Mouse (Mus musculus) lung, postnatal 10 days (tissue): ENCODE data around the gene Gja8.
A peak's percentile ranks its signal among the peaks of the same experiment; 100 is the strongest.

Source experiments
- DNase-seq: peaks from one replicate; pipeline ENCODE4 v3.0.0; 2021

Gja8 gene

GRCm38 (mm10) chr3:96925920-96926319, at the start of gene Gja8:
Gja8 (minus strand) TSS chr3:96926020.
- DNase-seq, result no peak

- no peak for DNase-seq
These were observed 48.6 kb upstream of the Gja8 start for GRCm38 (mm10) chr3:96974467-96974866.

- DNase-seq, result no peak
These were observed 45.2 kb upstream of the Gja8 start for GRCm38 (mm10) chr3:96970986-96971385.

GRCm38 (mm10) chr3:96963088-96964034, 37.5 kb upstream of the Gja8 start:
- no peak for DNase-seq

- no peak for DNase-seq
These were observed 34.8 kb upstream of the Gja8 start for GRCm38 (mm10) chr3:96960597-96960996.

- peak; percentile 73 for DNase-seq
These were observed 27.8 kb upstream of the Gja8 start for GRCm38 (mm10) chr3:96953489-96954233.

GRCm38 (mm10) chr3:96942706-96943105, 16.9 kb upstream of the Gja8 start:
- no peak for DNase-seq

- DNase-seq, result peak; percentile 93
These were observed 12.9 kb upstream of the Gja8 start for GRCm38 (mm10) chr3:96938738-96939137.

GRCm38 (mm10) chr3:96937606-96938005, 11.8 kb upstream of the Gja8 start:
- DNase-seq, result no peak

GRCm38 (mm10) chr3:96936241-96936640, 10.4 kb upstream of the Gja8 start:
- DNase-seq, result peak; percentile 43

- no peak for DNase-seq
These were observed 5.5 kb upstream of the Gja8 start for GRCm38 (mm10) chr3:96931261-96931681.

- DNase-seq, result no peak
These were observed 1.2 kb downstream of the Gja8 start for GRCm38 (mm10) chr3:96924631-96925030.

- DNase-seq, result no peak
These were observed 4.8 kb downstream of the Gja8 start for GRCm38 (mm10) chr3:96920991-96921390.

- no peak for DNase-seq
These were observed 20.2 kb downstream of the Gja8 start for GRCm38 (mm10) chr3:96905592-96905991.

GRCm38 (mm10) chr3:96904851-96905541, 20.8 kb downstream of the Gja8 start, which contains the start of gene Gpr89:
Gpr89 (minus strand) TSS chr3:96905346.
- DNase-seq, result peak; percentile 95

GRCm38 (mm10) chr3:96904393-96904792, 21.4 kb downstream of the Gja8 start, which contains the start of gene Gja5:
Gja5 (plus strand) TSS chr3:96904693.
- DNase-seq, result no peak

- DNase-seq, result no peak
These were observed 23.4 kb downstream of the Gja8 start for GRCm38 (mm10) chr3:96902336-96902999.

- DNase-seq, result no peak
These were observed 42.1 kb downstream of the Gja8 start for GRCm38 (mm10) chr3:96883690-96884089.

GRCm38 (mm10) chr3:96882061-96882849, 43.6 kb downstream of the Gja8 start:
- no peak for DNase-seq

GRCm38 (mm10) chr3:96881557-96881956, 44.3 kb downstream of the Gja8 start:
- no peak for DNase-seq

GRCm38 (mm10) chr3:96880385-96880784, 45.4 kb downstream of the Gja8 start:
- no peak for DNase-seq

- no peak for DNase-seq
These were observed 46.3 kb downstream of the Gja8 start for GRCm38 (mm10) chr3:96879536-96879935.
